Mouse (Mus musculus) v-Abl transformed pro-B cells (cell line): ENCODE measurements around the gene Fam98a.

Experiments
- in situ Hi-C, 2 experiments: fragments of 400-800 bp; cut with MboI; formaldehyde crosslinking; loops; one replicate each; pipeline ENCODE4 v1.15.1; 2025; ENCODE audit not compliant: unreplicated experiment in 2 of 2

Gene Fam98a

DNA sequence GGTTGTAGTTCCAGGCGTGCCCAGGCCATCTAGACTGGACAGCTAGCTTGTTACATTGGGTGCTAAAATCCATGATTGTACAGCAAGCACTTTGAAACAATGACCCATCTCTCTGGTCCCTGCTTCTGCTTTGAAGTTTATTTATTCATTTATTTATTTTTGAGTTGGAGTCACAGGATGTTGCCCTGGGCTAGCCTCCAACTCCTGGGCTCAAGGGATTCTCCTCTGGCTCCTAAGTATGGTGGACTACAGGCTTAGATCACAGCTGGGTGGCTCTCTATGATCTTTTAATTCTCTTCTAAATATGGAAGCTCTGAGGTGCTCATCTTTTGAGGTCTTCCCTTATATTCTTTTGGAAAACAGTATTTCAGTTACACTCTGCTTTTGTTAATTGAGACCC is 25.3 kb downstream of the Fam98a start:
- in situ Hi-C loops: loop anchor here (25.0 kb wide), 3 partner anchors 714 to 1214 kb away; partner anchors contain the start of genes Dpy30 (in 1 of the 2) and Ttc27 (in 1 of the 2)

GRCm38 (mm10) chr17:75523812-75524211 is 27.9 kb downstream of the Fam98a start:
- in situ Hi-C loops: no loop called here

DNA sequence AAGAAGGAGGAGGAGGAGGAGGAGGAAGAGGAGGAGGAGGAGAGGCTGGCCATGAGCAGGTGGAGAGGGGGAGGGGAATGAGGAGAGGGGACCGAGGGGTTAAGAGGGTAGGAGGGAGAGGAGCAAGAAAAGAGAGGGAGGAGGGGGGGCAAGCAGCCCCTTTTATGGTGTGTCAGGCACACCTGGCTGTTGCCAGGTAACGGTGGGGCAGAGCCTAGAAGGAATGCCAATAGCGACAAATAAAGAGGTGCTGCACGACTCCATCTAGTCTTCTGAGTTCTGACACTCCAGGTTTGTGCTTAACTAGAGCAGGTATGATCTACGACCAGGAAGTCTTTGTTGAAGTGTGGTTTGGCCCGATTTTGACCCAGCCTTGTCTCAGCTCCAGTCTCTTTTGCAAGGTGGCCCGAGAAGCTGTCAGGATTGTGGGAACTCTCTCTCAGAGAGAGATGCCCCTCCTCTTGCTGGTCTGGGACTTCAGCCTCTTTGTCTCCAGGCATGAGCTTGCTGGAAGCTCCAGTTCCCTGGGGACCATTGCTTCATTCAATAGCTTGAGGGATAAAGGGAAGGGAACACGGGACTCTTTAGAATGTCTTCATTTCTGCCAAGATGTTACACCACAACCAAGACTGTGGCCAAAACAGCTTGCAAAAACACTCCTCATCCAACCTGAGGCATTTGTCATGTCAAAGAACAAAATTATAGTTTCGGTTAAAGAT is 29.2 kb downstream of the Fam98a start:
- in situ Hi-C loops: no loop called here

GRCm38 (mm10) chr17:75521236-75521842 is 30.4 kb downstream of the Fam98a start:
- in situ Hi-C loops: no loop called here

GRCm38 (mm10) chr17:75519239-75519900 is 32.4 kb downstream of the Fam98a start:
- in situ Hi-C loops: no loop called here

- in situ Hi-C loops: no loop called here
Measured at GRCm38 (mm10) chr17:75518181-75518901, 33.4 kb downstream of the Fam98a start.

GRCm38 (mm10) chr17:75516591-75516990 is 35.2 kb downstream of the Fam98a start:
- in situ Hi-C loops: no loop called here

DNA sequence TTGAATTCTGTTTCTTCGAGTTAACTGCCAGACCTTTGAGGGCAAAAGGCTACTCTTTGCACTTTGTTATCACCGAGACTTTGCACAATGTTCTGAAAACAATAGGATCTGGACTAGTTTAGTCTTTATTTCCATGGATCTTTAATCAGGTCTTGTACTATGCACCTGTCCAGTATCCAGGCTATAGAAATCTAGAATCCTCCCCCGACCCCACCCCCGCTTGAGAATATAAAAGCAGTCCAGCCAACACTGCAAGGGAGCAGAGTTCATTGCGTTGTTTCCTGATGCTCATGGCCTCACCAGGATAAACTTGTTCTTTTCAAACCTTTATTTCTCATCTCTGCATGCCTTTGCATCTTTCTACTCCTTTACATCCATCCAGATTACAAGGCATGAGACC is 42.5 kb downstream of the Fam98a start:
- in situ Hi-C loops: no loop called here

DNA sequence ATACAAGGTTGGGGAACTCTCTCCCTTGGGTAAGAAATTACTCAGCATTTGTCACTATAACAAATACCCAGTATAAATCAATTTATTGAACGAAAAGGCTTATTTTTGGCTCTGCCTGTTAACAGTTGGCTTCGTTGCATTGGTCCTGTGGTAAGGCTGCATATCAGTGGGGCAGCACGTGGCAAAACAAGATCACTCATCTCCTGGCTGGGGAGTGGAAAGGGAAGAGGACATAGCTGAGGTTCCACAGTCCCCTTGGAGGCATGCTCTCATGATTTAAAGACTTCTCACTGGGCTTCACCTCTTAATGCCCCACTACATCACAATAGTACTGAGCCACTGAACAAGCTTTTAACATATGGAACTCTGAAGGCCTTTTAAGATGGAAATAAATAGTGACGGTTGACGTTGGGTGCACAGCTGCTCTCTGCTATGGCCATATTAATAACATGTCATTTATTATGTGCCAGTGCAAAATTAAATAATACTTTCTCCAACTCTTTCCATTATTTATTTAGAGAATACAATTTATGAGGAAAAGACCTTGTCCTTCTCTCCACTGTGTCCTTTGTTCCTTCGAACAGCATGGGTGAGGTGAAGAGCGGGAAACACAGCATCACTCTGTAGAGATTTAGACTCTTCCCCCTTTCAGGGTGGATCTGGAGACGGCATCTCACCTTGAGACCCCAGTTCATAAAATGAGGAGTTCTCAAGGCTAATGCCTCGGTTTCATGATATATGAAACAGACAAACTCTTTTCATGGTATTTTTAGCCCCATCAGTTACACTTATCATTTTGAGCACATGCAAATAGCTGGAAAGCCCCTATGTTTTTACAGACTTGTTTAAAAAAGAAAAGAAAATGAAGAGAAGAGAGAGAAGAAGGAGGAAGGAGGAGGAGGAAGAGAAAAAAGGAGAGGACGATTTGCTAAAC is 44.8 kb downstream of the Fam98a start:
- in situ Hi-C loops: no loop called here

GRCm38 (mm10) chr17:75506097-75506675 is 45.6 kb downstream of the Fam98a start:
- in situ Hi-C loops: no loop called here

GRCm38 (mm10) chr17:75505053-75505452 is 46.7 kb downstream of the Fam98a start:
- in situ Hi-C loops: no loop called here

- in situ Hi-C loops: no loop called here
Measured at GRCm38 (mm10) chr17:75503031-75503430, 48.7 kb downstream of the Fam98a start.

DNA sequence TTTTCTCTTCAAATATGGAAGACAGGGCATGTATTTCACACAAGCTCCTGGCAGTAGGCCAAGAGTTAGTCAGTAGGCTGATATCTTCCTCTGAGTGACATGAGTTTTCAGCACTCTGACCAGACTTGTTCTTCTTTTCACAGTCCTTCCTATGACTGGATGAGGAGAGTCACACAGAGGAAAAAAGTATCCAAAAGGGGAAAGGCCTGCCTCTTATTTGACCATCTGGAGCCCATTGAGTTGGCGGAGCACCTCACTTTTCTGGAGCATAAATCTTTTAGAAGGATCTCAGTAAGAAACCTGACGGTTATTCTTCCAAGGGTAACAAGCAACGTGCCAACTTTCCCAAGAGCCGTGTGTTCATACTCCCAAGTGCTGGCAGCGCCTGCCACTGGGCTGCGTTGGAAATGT is 53.5 kb downstream of the Fam98a start:
- in situ Hi-C loops: no loop called here

DNA sequence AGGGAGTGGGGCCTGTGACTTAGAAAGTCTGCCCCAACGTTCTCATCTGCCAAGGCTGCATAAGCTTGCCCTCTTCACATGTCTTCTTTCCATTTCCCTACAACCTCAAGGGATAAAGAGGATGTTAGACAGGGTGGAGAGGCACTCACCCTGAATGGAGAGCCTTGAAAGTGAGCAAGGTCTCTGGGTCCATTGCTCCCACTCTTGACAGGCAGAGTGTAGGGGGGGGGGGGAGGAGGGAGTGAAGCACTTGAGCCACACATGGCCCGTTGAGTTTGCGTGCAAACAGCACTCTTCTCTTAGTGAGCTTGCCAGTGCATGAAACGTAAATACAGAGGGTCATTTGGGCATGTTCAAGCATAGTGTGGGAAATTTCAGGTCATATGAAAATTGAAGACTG is 56.5 kb downstream of the Fam98a start:
- in situ Hi-C loops: no loop called here
